Mouse (Mus musculus): ENCODE measurements around the gene Dtx2.
"Not testable (repeated sequence)": the region's sequence is repeated elsewhere in the genome, so short reads cannot be mapped to it uniquely, and the experiment has no call there.

The Dtx2 gene

DNA sequence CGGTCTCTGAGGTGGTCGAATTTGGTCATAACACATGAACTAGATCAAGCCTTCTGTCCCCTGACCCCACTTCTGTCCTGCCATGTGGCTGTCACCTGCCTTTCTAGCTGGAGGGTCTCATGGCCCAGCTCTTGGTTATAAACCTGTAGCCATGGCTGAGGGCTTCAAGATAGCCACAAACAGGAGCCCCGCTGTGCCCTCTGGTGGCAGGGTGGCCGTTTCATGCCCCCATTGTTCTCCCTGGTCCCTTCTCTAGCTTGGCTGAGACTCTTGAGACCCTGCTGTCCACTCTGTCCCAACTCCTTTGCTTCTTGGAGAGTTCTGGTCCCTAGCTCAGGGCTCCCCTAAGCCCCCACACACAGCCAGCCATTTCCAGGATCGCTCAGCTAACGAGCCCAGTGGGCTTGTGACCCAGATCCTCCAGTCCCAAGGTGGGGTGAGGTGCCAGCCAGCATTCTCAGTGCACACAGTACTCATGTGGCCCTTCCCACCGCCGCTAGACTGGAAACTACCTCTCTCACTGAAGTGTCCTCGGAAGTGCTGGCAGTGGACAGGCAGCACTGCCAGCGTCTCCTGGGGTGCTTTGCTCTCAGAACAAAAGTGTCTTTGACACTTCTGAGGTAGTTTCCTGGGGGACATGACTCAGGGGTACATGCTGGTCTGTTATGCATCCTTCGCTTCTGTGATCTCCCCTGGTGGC is 33.2 kb downstream of the Dtx2 start:
- DNase-seq: no peak

DNA sequence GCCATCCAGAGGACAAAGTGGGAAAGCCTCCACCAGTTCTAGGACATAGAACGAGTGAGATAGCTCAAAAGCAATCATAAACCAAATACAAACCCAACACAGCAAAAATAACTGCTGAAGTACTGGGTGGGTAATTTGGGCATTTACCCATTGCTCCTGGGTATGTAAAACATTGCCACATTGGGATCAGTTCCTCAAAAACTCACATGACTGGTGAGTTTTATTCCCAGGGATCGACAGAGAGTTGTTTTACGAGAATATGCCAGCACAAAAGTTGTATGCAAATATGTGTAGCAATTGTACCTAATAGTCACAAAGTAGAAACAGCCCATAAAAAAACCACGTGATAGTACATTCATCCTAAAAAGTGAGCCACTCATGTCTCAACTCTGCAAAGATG is 40.3 kb downstream of the Dtx2 start:
- DNase-seq: no peak

DNA sequence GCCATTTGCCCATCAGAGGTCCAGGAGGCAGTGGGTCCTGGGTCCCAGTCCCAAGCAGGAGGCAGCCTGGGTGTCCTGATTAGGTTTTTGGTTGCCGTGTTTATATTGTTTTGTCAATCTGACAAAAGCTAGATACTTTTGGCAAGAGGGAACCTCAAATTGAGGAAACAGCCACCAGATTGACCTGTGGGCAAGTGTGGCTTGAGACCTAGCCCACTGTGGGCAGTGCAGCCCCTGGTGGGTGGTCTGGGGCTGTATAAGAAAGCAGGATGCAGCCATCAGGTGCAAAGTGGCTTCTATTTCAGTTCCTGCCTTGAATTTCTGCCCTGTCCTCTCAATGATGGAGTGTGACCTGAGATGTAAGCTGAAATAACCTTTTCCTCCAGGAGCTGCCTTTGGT is 40.7 kb downstream of the Dtx2 start:
- no peak for DNase-seq

DNA sequence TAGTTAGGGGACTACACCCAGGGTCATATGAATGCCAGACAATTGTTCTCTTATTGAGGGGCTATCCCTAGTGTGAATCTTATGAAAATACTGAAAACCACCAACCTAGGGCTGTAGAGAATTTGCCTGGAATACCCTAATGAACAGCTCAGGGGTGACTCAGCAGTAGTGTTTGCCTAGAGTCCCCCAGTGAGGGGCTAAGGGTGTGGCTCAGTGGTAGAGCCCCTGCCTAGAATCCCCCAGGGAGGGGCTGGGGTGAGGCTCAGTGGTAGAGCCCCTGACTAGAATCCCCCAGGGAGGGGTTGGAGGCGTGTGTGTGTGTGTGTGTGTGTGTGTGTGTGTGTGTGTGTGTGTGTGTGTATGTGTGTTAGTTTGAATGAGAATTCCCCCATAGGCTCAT is 42.1 kb downstream of the Dtx2 start:
- no peak for DNase-seq

DNA sequence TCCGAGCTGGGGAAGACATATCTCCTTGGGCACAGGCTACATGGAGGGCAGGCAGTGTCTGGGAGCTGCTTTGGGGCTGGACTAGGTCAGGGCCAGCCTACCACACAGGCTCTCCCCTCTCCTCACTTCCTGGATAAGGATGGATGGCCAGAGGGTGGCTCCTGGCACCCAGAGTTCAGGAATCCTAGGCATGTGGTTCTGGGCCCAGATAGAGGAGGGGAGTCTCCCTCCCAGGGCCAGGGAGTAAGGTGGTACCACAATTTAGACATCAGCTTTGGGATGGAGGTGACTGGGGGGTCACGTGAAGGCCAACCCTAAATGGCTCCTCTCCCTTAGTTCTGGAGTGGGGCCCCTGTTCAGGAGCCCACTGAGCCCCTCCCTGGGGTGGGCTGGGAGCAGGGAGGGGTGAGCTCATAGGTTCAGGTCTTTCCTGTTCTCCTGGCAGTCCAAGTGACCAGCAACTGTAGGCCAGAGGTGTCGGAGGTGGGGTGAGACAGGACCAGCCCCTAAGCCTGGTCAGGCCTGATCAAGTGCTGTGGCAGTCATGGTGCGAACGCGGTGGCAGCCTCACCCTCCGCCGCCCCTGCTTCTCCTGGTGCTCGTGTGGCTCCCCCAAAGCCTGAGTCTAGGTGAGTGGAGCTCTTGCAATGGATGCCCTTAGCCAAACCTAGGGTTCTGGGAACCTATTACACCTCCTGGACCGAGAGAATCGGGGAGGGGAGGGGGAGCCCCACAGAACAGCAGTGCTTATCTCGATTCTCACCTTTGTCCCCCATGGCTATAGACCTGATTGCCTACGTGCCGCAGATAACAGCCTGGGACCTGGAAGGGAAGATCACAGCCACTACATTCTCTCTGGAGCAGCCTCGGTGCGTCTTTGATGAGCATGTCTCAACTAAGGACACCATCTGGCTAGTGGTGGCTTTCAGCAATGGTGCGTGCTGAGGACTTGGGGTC is 43.9 kb downstream of the Dtx2 start, which contains the start of gene Upk3b:
TSS of gene Upk3b (plus strand) at position 239 of the 957 bp plus-strand sequence.
- DNase-seq: no peak

DNA sequence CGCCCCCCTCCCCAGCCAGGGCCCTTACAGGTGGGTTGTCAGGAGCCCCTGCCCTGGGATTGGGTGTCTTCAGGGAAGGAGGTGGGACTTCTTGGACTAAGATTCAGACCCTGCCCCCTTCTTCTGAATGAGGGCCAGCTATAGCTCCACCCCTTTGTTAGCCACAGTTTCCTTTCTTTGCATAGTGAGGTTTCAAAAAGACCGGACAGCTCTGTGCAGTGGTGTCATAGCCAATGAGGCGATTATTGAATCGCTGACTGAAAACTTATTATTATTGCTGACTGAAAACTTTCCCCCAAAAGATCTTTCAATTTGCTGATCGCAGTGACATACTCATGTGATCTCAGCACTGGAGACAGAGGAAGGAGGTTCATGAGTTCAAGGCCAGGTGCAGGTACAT is 45.6 kb downstream of the Dtx2 start:
- no peak for DNase-seq

DNA sequence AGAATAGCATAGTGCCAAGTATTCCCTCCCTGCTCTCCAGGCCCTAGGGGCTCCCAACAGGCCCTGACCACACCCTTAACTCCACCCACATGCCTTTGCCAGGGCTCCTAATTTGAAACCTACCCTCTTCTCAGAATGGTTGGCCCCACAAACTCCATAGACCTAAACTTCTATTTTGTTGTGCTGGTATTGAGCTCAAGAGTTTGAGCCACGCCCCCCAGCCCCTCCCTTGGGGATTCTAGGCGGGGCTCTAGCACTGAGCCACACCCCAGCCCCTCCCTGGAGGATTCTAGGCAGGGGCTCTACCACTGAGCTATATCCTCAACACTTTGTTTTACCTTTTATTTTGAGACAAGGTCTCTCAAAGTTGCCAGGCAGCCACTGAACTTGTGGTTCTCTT is 46.7 kb downstream of the Dtx2 start:
- DNase-seq: no peak

DNA sequence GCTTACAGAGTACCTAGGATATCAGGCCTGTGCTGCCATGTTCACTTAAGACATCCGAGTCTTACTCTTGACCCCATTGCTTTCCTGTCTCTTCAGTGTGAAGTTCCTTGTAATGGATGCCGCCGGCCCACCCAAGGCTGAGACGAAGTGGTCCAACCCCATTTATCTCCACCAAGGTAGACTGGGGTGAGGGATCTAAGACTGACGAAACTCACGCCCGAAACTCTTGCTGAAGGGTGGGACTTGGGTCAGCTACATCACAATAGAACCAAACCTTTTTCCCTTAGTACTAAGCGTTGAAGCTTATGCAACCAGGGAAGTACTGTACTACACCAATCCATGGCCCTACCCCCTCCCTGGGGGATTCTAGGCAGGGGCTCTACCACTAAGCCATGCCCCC is 47.1 kb downstream of the Dtx2 start:
- no peak for DNase-seq

DNA sequence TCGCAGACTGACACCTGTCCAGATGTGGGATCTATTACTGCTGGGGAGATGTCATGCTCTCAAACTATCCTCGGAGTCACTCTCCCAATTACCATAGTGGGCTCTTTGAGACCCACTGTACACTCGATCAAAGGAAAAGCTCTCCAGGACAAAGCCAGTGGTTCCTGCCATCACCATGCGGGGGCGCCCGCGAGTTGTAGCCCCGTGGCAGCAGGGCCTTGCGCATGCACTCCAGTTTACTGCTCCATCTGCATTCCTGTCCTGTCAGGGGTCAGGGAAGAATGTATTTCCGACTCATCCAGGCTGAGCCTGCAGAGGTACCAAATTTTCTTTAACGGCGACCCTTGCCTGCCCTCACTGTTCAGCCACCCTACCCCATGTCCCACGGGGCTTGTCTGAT is 50.3 kb downstream of the Dtx2 start:
- no peak for DNase-seq

DNA sequence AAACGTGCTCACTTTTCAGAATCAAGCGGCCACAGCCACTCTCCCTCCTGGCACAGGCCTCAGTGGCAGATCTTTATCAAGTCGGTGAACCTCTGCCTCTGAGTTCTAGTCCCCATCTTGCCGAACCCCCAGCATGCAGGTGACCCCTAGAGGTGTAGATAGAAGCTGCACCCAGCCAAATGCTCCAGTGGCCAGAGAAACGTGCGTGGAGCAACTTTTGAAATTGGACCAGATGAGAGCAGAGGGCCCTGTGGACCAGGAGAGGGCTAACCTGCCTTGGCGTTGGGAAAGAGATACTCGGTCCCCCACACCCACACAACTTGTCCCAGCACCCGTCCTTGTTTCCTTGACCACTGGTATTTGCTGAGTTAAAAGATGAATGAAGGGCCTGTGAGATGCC is 50.8 kb downstream of the Dtx2 start:
- DNase-seq: no peak

DNA sequence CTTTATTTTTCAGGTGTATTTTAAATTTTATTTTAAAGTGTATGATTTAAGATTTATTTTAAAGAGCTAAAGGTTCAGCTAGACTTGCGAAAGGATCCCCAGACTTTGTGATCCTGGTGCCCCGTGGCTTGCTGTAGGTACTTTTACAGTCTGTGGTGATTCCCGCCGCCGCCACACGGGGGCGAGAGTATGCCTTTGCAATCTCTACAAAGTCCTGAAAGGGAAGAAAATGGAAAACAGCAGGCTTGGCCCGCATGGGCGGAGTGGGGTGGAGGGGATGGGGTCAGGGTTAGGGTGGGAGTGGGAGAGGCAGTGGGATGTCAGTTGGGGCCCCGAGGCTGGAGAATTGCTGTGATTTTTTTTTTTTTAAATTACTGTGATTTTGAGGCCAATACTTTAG is 51.4 kb downstream of the Dtx2 start:
- DNase-seq: peak; percentile 88

DNA sequence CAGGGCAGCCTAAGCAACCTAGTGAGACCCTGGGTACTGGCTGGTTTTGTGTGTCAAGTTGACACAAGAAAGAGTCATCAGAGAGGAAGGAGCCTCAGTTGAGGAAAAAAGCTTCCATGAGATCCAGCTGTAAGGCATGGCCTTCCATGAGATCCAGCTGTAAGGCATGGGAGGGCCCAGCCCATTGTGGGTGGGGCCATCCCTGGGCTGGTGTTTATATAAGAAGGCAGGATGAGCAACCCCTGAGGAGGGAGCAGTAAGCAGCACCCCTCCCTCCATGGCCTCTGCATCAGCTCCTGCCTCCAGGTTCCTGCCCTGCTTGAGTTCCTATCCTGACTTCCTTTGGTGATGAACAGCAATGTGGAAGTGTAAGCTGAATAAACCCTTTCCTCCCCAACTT is 53.9 kb downstream of the Dtx2 start:
- DNase-seq: not testable (repeated sequence)

DNA sequence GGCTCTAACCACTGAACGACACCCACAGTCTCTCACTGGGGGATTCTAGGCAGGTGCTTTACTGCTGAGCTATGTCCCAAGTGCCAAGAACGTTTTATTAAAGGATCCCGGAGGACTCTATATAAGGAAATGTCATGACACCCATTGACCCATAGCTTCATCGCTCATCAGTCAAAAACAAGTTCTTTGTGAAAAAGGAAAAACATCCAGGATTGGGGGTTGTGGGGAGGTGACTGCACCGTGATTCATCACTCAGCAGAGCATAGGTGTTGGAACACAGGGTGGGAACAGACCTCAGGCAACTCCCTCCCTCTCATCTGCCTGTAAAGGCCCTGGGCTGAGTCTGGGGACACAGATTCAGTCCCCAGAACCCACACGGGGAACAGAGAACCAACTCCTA is 55.3 kb downstream of the Dtx2 start:
- no peak for DNase-seq

DNA sequence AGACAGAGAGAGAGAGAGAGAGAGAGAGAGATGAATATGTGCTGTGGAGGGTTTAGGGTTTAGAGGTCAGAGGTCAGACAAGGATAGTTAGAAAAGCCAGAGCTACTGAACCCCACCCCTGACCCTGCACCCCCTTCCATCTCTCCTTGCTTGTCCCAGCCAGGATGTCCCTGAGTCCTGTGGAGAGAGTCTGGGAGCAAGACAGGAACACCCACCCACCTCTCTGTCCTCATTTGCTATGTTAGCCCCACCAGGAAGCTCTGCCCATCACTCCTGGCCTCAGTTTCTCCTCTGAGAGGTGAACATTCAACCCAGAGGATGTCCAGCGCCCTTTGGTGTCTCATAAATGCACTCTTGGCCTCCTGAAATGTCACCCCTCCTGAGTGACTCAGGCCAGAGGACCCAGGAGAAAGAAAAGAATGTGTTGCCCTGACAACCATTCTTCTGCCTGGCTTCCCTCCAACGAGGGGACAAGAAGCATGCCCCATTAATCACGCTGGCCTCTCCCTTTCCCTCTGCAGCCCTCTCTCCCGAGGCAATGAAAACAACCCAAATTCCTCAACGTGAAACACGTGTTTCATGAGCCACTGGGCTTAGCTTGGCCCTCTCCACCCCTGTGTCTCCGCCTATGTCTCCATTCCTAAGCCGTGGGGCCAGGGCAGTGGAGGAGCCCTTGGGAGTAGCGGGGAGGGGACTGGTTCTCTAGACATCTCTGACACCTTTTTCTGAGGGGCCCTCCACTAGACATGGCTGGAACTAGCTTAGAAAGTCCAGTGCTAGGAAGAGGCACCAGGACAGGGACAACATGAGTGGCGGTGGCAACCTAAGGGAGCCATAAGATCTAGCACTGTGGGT is 56.9 kb downstream of the Dtx2 start:
- no peak for DNase-seq

DNA sequence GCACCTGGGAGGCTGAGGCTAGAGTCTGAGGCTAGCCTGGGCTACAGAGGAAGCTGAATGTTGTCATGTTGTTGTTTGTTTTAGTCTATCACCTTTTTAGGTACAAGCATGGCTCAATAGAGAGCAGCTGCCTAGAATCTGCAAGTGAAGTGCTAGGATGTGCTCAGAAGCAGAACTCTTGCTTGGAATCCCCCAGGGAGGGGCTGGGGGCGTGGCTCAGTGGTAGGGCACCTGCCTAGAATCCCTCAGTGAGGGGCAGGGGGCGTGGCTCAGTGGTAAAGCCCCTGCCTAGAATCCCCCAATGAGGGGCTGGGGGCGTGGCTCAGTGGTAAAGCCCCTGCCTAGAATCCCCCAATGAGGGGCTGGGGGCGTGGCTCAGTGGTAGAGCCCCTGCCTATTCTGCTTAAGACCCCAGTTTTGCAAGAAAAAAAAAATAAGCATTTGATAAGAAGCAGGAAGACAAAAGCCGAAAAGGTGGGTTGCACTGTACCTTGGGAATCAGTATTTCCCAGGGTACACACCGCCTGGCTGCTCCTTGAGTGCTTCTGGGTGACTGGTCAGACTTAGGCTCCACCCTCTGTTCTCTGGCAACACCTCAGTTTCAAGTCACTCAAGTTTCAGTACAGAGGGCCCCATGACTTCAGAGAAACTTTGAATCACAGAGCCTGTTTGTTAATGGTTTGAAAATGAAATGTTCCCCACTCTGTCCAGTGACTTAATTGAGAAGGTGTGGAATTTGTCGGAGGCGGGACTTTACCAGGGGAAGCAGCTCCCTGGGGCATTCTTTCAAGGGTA is 58.5 kb downstream of the Dtx2 start:
- DNase-seq: no peak

DNA sequence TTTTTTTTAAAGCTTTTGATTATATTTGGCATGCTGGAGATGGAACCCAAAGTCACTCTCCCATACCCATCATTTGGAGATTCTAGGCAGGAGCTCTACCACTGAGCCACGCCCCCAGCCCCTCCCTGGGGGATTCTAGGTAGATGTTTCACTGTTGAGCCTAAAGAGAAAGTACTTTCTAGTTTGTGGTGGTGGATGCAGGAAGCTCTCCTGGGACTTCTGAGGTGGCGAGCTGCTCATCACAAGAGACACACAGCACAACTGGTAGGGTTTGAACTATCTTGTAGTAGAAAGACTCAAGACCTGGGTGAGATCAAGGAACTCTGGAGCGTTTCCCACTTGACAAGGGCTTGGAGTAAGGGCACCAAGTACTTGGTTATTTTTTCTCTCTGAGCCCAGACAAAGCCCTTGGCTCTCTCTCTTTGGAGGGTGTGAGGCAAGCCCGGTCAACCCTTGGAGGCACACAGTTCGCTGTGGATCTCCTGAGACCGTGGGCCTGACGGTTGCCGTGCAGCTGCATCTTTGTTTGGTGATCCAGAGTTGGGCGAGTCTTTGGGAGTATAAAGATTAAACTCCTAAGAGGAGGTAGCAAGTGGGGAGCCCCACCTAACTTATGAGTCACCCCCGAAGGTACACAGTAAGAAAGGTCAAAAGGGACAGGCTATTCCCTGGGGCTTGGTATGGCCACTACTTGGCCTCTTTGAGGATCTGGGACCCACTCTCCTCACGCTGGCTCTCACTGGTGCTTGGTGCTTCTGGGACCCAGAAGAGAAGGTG is 59.9 kb downstream of the Dtx2 start, which contains the start of gene Upk3bl:
TSS of gene Upk3bl (plus strand) at position 192 of the 777 bp plus-strand sequence.
- no peak for DNase-seq

DNA sequence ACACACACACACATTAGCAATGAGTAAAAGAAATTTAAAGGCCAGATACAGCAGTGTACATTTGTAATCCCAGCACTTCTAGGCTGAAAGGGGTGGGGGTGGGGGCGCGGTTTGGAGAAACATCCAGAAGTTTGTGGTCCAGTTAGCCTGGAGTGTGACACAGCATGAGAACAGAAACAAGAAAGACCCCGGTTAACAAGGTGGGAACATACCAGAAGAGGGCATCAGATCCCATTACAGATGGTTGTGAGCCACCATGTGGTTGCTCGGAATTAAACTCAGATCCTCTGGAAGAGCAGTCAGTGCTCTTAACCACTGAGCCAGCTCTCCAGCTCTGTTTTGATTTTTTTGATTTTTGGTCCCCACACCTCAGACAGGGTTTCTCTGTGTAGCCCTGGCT is 61.5 kb downstream of the Dtx2 start:
- no peak for DNase-seq

DNA sequence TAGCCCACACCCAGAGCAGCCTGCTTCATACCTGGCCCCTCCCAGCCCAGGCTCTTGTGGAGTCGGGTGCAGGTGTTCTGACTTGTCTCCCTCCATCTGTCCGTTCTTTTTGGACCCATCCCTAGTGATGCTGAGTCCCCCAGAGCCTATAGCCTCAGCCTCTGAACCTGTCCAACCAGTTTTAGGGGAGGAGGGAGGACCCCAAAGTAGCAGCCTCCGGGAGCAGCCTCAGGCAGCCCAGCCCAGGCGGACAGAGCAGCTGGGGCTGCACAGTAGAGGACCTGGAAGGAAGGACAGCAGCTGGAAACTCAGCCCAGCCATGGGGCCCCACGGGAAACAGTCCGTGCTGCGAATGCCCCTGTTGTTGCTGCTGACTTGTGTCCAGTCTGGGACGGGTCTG is 62.5 kb downstream of the Dtx2 start:
- DNase-seq: no peak

DNA sequence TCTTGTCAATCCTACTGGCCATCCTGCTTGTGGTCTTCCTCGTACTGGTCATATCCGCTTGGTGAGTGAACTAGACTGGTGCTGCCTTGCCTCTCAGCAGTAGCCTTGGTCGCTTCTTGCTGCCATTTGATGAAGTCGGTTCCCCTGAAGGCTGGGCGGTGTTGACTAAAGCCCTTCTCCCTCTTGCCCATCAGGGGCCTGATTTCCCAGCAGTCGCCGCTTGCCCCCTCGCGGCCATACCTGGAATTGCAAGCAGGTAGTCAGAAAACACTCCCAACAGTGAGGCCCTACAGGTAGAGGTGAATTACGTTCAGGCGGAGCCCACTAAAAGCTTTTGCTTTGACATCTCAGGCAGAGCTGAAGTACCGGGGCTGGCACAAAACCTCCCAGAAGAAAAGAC is 67.0 kb downstream of the Dtx2 start:
- DNase-seq: peak; percentile 80

DNA sequence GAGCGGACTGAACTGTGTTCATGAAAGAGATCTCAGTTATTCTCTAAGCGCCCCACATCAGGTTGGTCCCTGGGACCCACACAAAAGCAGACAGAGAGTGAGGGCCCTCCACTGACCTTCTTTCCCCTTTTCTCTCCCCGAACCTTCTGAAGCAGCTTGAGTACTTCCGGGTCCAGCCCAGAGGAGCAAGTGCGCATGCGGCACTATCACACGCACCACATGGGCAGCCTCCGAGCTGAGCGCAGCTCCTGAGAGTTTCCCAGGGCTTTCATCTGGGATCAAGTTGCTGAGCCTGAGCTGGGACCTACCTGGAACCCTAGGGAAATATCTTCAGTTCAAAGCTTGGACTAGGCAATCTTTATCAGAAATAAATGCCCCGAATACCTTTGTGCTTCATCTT is 69.3 kb downstream of the Dtx2 start:
- no peak for DNase-seq

DNA sequence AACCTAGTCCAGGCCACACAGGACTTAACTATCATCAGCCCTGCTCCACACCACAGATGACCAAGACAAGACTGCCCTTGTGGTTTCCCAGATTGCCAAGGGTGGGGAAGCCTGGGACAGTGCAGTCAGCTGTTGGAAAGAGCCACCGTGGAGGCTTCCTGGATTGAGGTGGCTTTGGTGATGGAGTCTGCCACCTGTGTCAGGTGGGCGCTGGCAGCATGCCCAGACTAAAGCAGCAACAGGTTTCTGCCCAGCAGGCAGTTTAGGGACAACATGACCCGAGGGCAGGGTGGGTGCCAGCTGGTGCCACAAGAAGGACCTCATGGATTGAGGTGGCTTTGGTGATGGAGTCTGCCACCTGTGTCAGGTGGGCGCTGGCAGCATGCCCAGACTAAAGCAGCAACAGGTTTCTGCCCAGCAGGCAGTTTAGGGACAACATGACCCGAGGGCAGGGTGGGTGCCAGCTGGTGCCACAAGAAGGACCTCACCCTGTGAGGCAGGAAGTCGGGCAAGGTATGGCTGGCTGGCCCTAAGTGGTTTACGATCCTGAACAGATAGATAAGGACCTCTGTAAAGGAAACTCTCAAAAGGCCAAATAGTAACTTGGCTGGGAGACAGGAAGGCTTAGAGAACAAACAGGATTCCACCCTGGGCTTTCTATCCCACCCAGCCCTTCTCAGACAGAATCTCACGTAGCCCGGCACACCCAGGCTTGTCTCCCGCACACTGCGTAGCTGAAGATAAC is 72.0 kb downstream of the Dtx2 start:
- not testable (repeated sequence) for DNase-seq

Data from right cerebral cortex, postnatal 14 days (tissue).